Mouse (Mus musculus) activated CD4-positive, CD25-positive, alpha-beta regulatory T cell, adult 4 months (primary cell): ENCODE results near the gene Dagla. TPM values are rescaled to one million over a fixed set of nuclear protein-coding genes. Genes with fewer than 3 reads are reported as not detected.

Experiments used
- ATAC-seq: one replicate; pipeline ENCODE4 v1.8.0; 2017
- polyA plus RNA-seq, 2 experiments: library from polyadenylated mRNA; unstranded; fragments of 100-300 nt; shearing (Covaris generic); gene quantifications; one replicate each; pipeline ENCODE4 v1.2.1; 2017

Gene Dagla
- polyA plus RNA-seq, 2 experiments from 2014 or later: 0.20 TPM; not detected in 1

DNA sequence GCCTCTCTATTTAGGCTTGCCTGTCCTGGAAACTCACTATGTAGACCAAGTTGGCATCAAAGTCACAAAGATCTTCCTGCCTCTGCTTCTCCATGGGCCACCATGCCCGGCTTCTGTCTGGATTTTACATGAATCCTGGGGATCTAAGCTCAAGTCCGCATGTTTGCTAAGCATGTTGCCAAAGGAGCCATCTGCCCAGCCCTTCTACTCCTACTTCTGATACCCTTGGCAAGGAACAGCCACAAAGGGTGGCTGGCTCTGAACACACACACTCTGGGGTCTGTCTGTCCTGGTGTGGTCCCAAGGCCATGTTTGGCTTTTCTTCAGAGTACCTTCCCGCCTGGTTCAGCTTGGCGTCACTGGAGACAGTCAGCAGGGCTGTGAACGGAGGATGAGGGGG, 2.7 kb upstream of the Dagla start:
- no peak for ATAC-seq

DNA sequence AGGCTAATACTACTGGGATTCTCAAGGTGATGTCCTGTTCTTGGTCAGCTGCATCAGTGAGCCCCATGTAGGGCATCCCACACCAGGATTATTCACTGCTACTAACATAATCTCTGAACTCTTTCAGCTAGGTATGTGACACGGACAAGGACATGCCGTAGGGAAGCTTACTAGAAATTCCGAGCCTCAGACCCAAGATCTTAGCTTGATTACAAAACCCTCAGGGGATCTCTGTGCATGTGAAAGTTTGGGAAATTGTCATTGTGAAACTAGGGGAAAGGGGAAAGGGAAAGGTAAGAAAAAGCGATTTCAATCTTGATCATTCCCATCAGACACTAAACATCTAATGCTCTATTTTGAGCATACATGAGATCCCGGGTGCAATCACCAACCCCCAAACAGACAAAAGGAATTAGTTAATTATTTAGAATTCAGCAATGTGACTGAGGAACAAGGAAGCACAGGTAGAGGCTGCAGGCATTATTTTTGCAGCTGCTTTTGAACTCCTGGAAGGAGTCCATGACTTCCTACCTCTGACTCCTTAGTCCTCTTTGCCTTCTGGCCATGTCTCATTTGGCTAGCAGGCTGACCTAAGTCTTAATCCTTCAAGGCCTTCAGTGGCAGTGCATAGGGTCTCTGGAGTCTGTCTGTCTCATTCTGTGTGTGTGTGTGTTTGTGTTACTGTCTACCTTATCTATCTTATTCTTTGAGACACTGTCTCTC, 2.0 kb upstream of the Dagla start:
- ATAC-seq: no peak

DNA sequence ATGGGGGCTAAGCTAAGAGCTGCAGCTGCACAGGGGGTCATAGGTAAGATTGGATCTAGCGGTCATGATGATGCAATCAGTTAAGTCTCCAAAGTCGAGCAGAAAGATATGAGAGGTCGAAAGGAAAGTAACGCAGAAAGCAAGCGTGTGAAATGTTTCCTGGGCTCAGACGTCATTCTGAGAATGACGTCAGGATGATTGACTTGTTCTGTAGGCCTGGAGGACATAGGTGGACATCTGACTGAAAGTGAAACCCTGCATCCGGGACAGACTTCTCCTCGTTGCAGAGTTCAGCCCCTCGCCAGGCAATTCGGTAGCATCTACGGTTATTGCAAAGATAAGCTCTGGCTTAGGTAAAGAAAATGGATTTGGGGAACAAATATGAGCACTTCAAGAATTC, 963 bp upstream of the Dagla start:
- ATAC-seq: no peak

DNA sequence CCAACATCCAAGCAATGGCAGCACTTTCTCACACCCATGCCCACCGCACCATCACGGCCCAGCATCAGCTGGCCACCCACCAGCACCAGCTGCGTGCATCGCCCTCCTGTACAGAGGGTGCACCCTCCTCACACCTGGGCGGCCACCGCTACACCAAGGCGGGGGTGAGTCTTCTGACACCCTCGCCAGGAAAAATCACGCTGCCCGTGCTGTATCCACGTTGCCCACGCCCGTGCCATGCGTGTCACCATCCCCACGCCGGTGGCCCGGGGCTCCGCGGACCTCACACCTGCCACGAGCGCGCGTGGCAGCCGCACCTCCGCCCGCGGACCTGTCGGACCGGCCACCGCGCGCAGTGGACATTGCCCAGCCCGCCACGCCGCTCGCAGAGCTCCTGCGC, 282 bp downstream of the Dagla start:
- no peak for ATAC-seq

DNA sequence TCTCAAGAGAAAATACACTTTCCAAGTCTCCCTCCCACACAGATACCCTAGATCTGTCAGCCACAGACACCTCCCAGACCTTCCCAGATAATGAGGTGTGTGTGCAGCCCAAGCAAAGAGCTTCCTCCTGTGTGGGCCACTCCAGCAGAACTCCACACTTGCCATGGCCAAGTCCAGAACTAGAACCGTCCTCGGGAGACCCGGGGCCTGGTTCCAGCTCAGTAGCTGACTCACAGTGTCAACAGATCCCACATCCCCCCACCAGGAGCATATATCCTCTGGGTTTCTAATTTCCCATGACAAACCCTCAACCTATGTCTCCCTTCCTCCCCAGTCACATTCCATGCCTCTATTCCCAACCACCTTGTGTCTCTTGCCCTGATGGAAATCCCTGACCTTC, 1.8 kb downstream of the Dagla start:
- ATAC-seq: no peak

DNA sequence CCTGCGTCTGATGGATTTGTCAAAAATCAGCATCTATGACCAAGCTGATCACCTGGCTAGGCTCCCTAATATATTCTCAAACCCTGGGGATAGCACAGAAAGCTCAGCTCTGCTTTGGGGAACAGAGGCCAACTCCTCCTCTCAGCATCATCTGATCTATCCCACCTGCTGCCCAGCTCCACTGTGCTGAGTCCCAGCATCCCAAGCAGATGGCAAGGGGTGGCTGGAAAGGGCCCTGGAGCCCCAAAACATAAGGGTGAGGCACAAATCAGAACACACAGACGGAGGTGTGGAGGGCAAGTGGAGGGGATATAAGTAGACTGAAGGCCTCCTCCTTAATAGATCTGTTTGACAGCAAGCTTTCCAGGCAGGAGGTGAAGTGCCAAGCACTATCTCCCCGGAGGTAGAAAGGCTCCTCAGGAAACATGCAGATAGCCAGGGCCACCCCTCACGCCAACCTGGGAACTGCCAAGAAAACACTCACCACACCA, 2.8 kb downstream of the Dagla start:
- no peak for ATAC-seq

DNA sequence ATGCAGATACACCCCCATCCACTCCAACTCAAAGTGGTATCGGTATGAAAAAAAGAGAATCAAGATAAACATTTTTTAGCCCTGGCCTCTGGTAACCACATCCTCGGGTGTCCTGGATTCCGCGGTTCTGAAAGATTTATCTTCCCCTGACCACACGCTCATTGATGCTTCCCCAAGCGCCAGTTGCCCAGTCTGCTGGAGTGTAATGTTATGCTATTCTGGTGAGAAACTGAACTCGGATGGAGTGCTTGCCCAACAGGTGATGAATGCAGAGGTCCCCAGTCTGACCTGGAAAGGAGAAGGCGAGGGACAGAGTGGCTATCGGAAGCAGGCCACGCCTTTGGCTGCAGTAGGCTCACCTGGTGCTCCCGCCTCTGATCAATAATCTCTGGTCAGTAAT, 3.4 kb downstream of the Dagla start:
- no peak for ATAC-seq

DNA sequence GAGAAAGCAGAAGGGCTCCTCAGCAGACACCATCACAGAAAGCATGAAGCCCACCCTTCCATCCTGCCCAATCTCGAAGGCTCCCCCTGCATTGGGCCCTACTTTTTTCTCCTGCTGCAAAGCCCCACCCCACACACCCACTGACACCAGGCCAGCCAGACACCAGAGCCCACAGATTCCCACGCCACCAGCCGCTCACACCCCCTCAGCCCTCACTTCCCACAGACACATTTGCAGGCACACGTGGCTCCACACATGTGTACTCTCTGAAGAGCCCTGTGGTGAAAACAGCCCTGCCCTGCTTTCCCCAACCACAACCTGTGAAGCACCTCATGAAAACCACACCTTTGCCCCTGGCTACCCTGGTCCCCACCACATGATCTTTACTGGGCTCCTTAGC, 3.9 kb downstream of the Dagla start:
- no peak for ATAC-seq

DNA sequence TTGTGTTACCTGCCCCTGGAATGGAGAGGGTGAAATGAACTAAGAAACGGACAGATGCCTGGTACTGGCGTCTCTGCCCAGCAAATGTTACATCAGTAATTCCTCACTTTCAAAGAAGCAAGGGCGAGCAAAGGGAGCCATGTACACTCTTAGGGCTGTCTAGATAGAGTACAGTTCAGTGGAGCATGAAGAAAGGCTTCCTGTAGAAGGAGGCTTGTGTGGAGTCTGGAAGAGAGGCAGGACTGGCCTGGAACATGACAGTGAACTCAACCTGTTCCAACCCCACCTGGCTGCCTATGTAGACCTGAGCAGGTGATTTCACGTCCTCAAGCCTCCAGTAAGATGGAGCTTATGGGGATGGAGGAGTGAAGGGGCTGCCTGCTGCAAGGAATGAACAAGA, 6.4 kb downstream of the Dagla start:
- no peak for ATAC-seq

DNA sequence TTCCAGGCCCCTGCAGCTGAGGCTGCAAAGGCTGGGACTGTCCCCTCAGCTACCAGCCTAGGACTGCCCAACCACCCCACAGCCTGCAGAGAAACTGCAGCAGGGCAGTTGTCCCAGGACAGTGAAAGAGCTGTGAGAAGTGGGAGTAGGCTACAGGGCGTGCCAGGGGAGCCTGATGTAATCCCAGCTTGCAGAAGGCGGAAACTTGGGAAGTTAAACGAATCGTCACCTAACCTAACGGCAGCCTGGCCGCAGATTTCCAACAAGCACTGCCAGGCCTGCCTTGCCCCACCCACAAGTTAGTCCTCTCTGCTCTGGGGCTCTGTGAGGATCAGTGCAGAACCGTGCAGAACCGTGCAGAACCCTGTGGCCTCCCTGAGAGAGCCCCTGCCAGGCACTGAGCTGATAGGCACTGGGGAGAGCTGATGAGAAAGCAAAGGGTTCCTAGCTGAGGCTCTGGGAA, 7.6 kb downstream of the Dagla start:
- ATAC-seq: no peak

DNA sequence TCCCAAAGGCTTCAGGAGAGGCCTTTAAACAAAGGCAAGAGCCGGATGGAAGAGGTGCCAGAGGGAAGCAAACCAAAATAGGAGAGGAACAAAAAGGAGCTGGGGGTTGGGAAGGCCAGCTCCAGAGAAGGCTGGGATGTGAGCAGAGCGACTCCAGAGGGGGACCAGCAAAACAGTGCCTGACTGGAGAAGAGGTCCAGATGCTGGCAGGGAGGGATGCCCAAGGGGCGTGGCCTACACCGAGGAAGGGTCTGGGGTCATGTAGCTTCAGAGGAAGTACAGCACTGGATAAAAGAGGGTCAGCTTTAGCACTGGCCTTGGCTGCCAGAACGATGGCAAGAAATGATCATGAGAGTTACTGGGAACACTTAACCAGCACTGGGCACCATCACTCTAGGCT, 8.4 kb downstream of the Dagla start:
- ATAC-seq: no peak

DNA sequence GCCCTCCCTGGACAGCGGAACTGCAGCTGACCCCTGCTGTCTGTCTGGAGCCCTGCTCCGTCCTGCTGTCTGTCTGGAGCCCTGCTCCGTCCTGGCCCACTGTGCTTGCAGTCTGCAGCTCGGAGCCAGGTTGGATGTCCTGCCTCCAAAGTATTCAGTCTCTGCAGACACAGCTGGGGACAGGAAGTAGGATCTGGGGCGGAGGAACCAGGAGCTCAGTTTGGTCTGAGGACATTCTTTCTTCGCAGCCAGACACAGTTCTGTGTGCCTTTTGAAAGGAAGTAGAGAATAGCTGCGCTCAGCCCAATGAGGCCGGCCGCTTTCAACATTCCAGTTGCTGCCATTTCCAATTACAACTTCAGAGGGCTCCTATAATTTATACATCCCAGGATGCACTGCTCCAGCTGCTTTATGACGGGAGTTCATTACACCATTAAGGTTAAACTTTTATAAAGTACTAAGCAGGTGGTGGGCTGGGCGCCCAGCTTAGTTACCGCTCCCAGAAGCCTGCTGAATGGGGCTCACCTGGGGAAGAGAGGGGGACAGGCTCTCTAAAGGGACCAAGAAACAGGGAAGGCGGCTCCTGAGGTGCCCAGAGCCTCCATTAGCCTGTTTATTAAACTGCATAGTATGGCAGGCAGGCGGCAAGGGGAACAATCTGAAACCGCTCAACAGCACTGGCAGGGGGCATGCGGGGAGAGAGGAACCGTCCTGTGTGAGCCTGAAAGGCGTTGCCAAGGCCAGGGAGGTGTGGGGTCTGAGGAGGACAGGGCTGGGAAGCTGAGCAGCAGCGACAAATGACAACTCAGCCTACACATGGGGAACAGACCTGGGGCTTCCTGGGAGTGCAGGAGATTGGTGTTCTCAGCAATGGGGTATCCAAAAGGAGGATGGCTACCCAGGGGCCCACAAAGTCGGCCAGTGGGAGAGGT, 9.8 kb downstream of the Dagla start:
- ATAC-seq: no peak

DNA sequence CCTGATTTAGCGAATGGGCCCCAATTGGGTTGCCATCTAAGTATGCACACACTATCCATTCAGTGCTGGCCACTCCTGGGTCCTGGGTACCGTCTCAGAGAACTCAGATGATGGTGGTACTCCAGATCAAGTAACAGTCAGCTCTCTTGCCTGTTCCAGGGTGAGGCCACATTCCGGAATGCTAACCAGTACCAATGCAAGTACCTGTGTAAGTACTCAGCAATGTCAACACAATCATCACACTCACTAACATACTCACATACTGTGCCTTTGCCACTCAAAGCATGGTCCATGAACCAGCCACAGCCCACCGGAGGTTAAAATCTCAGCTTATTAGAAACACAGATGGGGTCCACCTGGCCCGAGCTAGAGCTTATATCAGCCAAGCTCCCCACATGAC, 10.7 kb downstream of the Dagla start:
- no peak for ATAC-seq

DNA sequence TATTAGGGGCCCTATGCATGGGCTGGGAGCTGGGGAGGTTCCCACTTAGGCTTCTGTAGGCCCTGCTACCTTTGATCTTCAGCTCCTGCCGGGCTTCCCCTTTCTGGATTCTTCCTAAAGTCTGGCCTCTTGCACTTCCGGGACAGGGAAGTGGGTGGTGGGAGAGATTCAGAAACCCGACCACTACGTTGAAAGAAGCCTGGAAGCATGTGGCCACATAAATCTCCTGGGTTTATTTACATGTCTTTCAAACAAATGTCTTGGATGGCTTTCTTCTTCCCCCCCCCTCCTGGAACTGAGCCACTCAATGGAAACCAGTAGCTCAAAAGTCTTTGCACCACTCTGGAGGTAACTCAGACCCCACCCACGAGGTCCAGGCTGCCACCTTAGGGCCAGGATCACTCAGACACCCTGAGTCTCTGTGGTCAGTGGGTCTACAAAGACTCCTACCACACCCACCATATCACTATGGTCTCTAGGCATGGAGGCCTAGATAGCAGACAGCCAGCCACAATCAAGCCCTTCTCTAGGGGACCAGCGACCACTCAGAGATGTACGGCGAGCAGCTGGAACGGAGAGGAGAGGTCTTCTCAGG, 12.7 kb downstream of the Dagla start:
- no peak for ATAC-seq

DNA sequence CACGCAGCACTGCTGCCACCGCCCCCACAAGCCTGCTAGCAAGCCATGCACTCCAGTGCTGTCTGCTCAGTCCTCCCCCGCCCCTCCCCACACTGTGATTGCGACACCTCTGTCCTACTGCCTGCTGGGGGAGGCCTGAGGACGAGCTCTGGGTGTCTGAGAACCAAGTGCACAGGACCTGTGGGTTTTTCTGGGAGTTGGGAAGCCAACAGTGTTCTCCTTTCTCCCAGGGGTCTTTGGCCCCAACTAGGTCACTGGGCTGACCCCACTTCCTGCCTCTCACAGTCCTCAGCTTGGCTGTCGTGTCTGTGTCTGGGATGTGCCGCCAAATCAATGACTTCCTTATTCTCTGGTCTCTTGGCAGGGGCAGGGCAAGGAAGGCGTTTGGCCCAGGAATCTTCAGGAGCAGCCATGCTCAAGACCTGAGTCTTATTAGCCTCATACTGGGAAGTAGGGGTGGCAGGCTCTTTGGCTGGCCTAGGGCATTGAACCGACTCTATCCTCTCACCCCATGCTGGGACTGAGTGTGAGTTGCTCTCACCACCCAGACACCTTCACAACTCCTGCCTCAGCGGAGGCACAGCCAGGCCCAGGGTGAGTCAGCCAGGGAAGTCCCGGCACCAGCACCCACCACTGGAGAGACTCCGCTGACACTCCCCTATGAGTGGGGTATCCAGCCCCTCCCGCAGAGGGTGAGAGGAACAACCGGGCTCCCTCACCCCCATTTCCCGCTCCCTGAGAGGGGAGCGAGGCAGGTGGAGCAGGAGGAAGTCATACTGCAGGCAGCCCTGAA, 14.3 kb downstream of the Dagla start:
- no peak for ATAC-seq

DNA sequence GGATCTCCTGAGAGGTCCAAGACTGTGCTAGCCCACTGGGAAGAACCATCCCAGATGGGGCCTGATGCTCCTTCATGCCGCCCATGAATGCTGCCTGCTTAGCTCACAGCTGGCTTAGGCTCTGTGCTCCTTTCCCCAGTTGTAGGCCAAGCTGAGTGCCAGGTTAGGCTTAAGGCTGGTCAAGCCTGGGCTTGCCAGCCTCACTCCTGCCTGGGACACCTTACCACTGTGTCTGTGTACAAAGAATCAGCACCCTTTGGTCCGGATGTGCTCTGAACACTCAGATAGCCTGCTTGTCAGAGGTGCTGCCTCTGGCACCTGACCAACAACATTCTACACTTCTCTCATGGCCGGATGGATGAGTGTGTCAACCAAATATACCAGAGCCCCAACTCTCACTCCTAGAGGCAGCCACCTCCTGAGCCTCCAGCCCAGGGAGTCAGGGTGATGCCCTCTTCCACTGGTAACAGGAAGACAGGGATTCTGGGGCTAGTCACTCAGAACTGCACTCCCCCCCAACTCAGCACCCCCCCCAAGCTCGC, 15.0 kb downstream of the Dagla start:
- ATAC-seq: no peak

DNA sequence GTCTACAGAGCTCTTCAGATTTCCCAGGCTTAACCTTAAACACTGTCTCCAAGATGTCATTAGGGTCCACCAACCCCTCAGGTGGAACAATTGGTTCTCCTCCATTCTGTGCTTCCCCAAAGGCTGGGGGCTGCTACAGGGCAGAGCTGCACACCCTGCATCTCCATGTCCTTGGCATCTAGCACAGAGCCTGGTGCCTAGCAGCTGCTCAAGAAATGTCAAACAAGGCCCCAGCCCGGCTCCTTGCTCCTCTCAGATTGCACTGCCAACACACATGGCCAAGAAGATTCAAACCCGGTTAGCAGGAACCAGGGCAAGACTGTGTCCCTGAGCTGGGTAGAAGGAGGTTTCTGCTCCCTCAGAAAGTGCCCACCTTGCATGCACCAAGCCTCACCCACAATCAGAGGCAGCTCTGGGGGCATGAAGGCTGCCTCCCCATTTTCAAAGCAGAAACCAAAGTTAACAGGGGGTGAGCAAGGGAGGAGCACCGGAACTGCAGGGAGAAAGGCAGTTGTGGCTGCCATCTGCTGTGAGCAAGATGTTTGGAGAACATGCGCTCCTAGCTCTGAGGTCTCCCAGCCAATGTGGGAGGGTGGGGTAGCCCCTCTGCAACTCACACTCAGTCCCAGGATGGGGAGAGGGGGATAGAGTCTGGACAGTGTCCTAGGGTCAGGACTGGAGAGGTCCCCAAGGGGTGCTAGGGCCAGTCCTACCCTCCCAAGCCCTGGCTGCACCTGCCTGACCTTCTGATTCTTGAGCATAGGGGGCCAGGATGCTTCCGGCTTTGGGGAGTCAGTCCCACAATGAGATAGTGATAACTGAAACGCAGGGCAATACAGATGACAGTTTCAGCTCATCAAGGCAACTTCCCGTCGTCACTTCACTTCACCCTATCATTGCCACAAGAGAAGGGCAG, 16.3 kb downstream of the Dagla start:
- no peak for ATAC-seq

DNA sequence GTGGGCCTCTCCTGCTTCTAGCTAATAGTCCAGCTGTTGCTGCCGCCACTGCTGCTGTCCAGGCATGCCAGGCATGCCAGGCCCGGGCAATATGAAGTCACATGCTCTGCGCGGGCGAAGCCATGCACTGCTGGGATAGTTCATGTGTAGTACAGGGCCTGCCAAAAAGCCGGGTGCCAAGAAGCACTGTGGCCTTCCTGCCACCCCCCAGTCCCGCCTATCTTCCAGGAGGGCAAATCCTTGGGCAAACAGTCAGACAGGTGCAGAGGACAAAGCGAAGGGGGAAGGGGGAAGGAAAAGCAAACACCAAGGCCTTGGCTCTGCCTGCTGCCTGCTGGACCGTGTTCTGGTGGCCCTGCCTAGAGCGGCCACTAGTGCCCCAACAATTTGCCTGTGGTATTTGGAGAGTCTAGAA, 18.2 kb downstream of the Dagla start:
- ATAC-seq: no peak

DNA sequence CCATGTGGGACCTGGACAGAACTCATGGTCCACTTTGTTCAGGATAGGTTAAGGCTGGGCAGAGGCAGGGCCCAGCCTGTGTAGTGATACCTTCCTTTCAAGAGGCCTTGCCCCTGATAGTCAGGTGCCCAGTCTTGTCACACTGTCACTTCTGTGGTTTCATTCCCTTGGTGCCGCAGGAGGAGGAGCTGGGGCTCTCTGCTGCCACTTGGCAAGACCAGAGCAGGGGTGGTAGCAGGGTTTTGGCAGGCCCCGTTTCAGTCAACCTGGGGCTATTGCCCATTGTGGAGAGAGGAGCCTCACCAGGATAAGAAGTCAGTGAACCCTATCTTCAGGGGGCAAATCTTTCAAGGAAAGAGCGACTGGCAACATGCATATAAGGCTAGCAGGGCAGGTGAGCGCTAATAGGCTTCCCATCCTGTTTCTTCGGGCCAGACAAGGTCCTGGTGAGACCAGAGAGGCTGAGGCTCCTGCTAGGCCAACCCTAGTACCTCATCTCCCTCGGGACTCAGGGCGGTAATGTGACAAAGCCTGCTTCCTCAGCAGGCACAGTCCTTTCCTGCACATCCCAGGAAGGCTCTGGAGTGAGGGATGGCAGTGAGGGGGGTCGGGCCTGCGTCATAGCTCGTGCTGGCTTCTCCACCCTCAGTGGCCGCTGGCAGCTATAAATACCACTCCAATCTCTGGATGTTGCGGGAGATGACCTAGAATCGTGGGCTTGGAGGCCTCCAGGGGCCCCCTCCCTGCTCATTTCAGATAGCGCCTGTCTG, 23.7 kb downstream of the Dagla start:
- ATAC-seq: no peak

DNA sequence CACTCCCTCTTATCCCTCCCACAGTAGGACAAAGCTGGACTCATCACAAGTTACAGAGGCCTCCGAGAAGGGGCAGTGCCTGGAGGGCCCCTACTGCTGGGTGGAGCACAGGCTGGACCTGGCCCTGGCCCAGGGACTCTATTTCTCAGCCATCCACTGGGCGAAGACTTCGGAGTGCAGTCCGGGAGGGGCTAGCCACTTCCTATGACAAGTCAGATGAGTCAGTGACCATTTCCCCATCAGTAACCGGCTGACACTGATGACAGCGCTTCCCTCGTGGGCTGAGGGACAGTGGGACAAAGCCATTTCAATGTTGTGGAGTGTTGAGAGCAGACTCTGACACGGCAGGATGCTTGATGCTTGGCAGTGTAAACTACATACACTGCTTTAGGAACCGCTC, 25.0 kb downstream of the Dagla start:
- ATAC-seq: no peak
